Mouse (Mus musculus) lung, postnatal 10 days (tissue): ENCODE results near the gene Hist2h2bb.
"Not testable (repeated sequence)": the region's sequence is repeated elsewhere in the genome, so short reads cannot be mapped to it uniquely, and the experiment has no call there.

ENCODE experiments used
- DNase-seq: peaks from one replicate; pipeline ENCODE4 v3.0.0; 2021

The Hist2h2bb gene

GRCm38 (mm10) chr3:96269511-96270474 is at the start of gene Hist2h2bb:
Gene Hist2h2bb (plus strand): TSS chr3:96269752.
- DNase-seq: peak; percentile 95

- DNase-seq: not testable (repeated sequence)
These were observed 49.3 kb upstream of the Hist2h2bb start for GRCm38 (mm10) chr3:96220131-96220764.

GRCm38 (mm10) chr3:96220765-96221639 is 48.5 kb upstream of the Hist2h2bb start, which contains the start of the genes Hist2h2ac and Hist2h2be:
Gene Hist2h2ac (minus strand): TSS chr3:96220880.
Gene Hist2h2be (plus strand): TSS chr3:96221119.
- DNase-seq: peak; percentile 94

- DNase-seq: no peak
These were observed 47.9 kb upstream of the Hist2h2bb start for GRCm38 (mm10) chr3:96221640-96222038.

- DNase-seq: no peak
These were observed 46.8 kb upstream of the Hist2h2bb start for GRCm38 (mm10) chr3:96222774-96223173.

GRCm38 (mm10) chr3:96225421-96225820 is 44.1 kb upstream of the Hist2h2bb start:
- DNase-seq: no peak

GRCm38 (mm10) chr3:96226695-96227648 is 42.6 kb upstream of the Hist2h2bb start:
- DNase-seq: no peak

GRCm38 (mm10) chr3:96228828-96229227 is 40.7 kb upstream of the Hist2h2bb start:
- DNase-seq: no peak

- no peak for DNase-seq
These were observed 39.1 kb upstream of the Hist2h2bb start for GRCm38 (mm10) chr3:96230404-96230803.

- no peak for DNase-seq
These were observed 38.4 kb upstream of the Hist2h2bb start for GRCm38 (mm10) chr3:96230910-96231757.

GRCm38 (mm10) chr3:96231758-96232120 is 37.8 kb upstream of the Hist2h2bb start:
- DNase-seq: peak; percentile 36

- DNase-seq: no peak
These were observed 34.6 kb upstream of the Hist2h2bb start for GRCm38 (mm10) chr3:96234914-96235313.

GRCm38 (mm10) chr3:96235836-96236235 is 33.7 kb upstream of the Hist2h2bb start:
- DNase-seq: no peak

GRCm38 (mm10) chr3:96236834-96237334 is 32.7 kb upstream of the Hist2h2bb start:
- DNase-seq: no peak

GRCm38 (mm10) chr3:96237335-96237903 is 32.1 kb upstream of the Hist2h2bb start:
- DNase-seq: no peak

GRCm38 (mm10) chr3:96237904-96238511 is 31.5 kb upstream of the Hist2h2bb start:
- DNase-seq: no peak

- DNase-seq: peak; percentile 38
These were observed 30.4 kb upstream of the Hist2h2bb start, which contains the start of gene Hist2h3c2 for GRCm38 (mm10) chr3:96238954-96239793. Gene Hist2h3c2 (minus strand): TSS chr3:96239127.
